Mouse (Mus musculus): ENCODE results near the gene Fnbp1.

- no peak for TF ChIP-seq CTCF (IDR thresholded peaks at IDR 0.05; ENCODE audit: low read depth)
- no peak for TF ChIP-seq EP300 (optimal IDR thresholded peaks at IDR 0.05)
These were observed 17.1 kb downstream of the Fnbp1 start for GRCm38 (mm10) chr2:31124694-31125093.
